Mouse (Mus musculus) limb, embryonic 13.5 days (tissue): ENCODE data around the gene Igfals. TPM values are rescaled to one million over a fixed set of nuclear protein-coding genes. Genes with fewer than 3 reads are reported as not detected.

Experiments
- ATAC-seq: fragments of 200-750 bp; cut with Nextera tagmentation; 2 replicates; pipeline ENCODE4 v1.8.0; 2017; ENCODE audit warnings: low read depth, moderate number of reproducible peaks, moderate TSS enrichment; ENCODE audit not compliant: low FRiP score
- H3K27ac ChIP-seq: fragments of 300-500 bp; sonication (generic); 2 replicates; pipeline ENCODE4 v1.5.1; 2015; ENCODE audit warnings: inconsistent platforms, mild to moderate bottlenecking, moderate library complexity
- H3K27me3 ChIP-seq: fragments of 300-500 bp; sonication (generic); 2 replicates; pipeline ENCODE4 v1.6.1; 2015; ENCODE audit warnings: mild to moderate bottlenecking, inconsistent platforms
- H3K36me3 ChIP-seq: fragments of 300-500 bp; sonication (generic); 2 replicates; pipeline ENCODE4 v1.6.1; 2015; ENCODE audit warnings: inconsistent platforms, mild to moderate bottlenecking, moderate library complexity
- H3K4me1 ChIP-seq: fragments of 300-500 bp; sonication (generic); 2 replicates; pipeline ENCODE4 v1.6.1; 2015; ENCODE audit warnings: inconsistent platforms
- H3K4me2 ChIP-seq: fragments of 300-500 bp; sonication (generic); replicated peaks from 2 replicates; pipeline ENCODE4 v1.6.1; 2015; ENCODE audit warnings: inconsistent platforms, mild to moderate bottlenecking, moderate library complexity
- H3K4me3 ChIP-seq: fragments of 300-500 bp; sonication (generic); 2 replicates; pipeline ENCODE4 v1.5.1; 2015; ENCODE audit warnings: moderate library complexity, mild to moderate bottlenecking, inconsistent platforms
- H3K9ac ChIP-seq: fragments of 300-500 bp; sonication (generic); 2 replicates; pipeline ENCODE4 v1.6.1; 2015; ENCODE audit warnings: mild to moderate bottlenecking, inconsistent platforms
- H3K9me3 ChIP-seq: fragments of 300-500 bp; sonication (generic); 2 replicates; pipeline ENCODE4 v1.6.1; 2016; ENCODE audit warnings: inconsistent platforms
- WGBS: fragments of 180-500 bp; shearing (Covaris S2); methylation state at CpG from one replicate; pipeline ENCODE4 v1.1.7; 2015; 5-methylcytosine and 5-hydroxymethylcytosine counted together
- polyA plus RNA-seq: library from polyadenylated mRNA; unstranded; fragments of >200 nt; fragmentation: Nextera tagmentation; extraction: Ambion mirVana; gene quantifications from 2 replicates; pipeline ENCODE4 v1.2.1, GENCODE M21; 2015

The Igfals gene
- polyA plus RNA-seq = 0.26 and 0.50 TPM in 2 replicates

- no peaks in the 10 kb centered on the region for H3K4me1 ChIP-seq
- no peaks in the 10 kb centered on the region for H3K9me3 ChIP-seq
- WGBS = 84% methylated on average over 8 of the region's 8 CpGs
- H3K36me3 ChIP-seq = peaks cover 45% of the 10 kb centered on the region
- H3K4me3 ChIP-seq = no peak within 1 kb of the TSS
- H3K27me3 ChIP-seq = no peaks in the 10 kb centered on the region
- no peak within 1 kb of the TSS for H3K27ac ChIP-seq
- ATAC-seq = no peak
- H3K4me2 ChIP-seq = no peak within 1 kb of the TSS
- H3K9ac ChIP-seq = no peak within 1 kb of the TSS
Measured at GRCm38 (mm10) chr17:24865776-24866175, at the start of gene Igfals. Gene Igfals (plus strand): TSS chr17:24865997.

- 54% methylated on average over 1 of the region's 1 CpGs for WGBS
- H3K27me3 ChIP-seq = no peaks in the 10 kb centered on the region
- no peaks in the 10 kb centered on the region for H3K36me3 ChIP-seq
- no peak overlapping the region for H3K27ac ChIP-seq
- no peaks in the 10 kb centered on the region for H3K9me3 ChIP-seq
- H3K4me3 ChIP-seq = no peak overlapping the region
- ATAC-seq = no peak
- H3K9ac ChIP-seq = no peak overlapping the region
- no peaks in the 10 kb centered on the region for H3K4me1 ChIP-seq
- no peak overlapping the region for H3K4me2 ChIP-seq
Measured at GRCm38 (mm10) chr17:24817503-24817902, 48.3 kb upstream of the Igfals start.

- no peak for ATAC-seq
- H3K4me1 ChIP-seq = no peaks in the 10 kb centered on the region
- no peaks in the 10 kb centered on the region for H3K9me3 ChIP-seq
- no peak overlapping the region for H3K4me3 ChIP-seq
- 53% methylated on average over 6 of the region's 6 CpGs for WGBS
- no peak overlapping the region for H3K27ac ChIP-seq
- no peak overlapping the region for H3K9ac ChIP-seq
- no peaks in the 10 kb centered on the region for H3K36me3 ChIP-seq
- no peaks in the 10 kb centered on the region for H3K27me3 ChIP-seq
- no peak overlapping the region for H3K4me2 ChIP-seq
Measured at GRCm38 (mm10) chr17:24818172-24818571, 47.6 kb upstream of the Igfals start.

GRCm38 (mm10) chr17:24819469-24819868 is 46.3 kb upstream of the Igfals start:
- Histone ChIP-seq H3K36me3 (no peaks in the 10 kb centered on the region), H3K9me3 (no peaks in the 10 kb centered on the region), H3K4me3 (no peak overlapping the region), H3K27ac (no peak overlapping the region), H3K4me1 (no peaks in the 10 kb centered on the region), H3K27me3 (no peaks in the 10 kb centered on the region), H3K9ac (no peak overlapping the region), H3K4me2 (no peak overlapping the region)
- no peak for ATAC-seq
- 69% methylated on average over 2 of the region's 2 CpGs for whole genome bisulfite sequencing

GRCm38 (mm10) chr17:24821351-24822280 is 44.2 kb upstream of the Igfals start:
- Histone ChIP-seq H3K9ac (no peak overlapping the region), H3K27ac (no peak overlapping the region), H3K27me3 (peaks cover 4% of the 10 kb centered on the region; the same call in 1 of the 2 replicates), H3K4me2 (no peak overlapping the region), H3K4me3 (no peak overlapping the region), H3K36me3 (no peaks in the 10 kb centered on the region), H3K9me3 (no peaks in the 10 kb centered on the region), H3K4me1 (no peaks in the 10 kb centered on the region)
- ATAC-seq = no peak
- 35% methylated on average over 3 of the region's 3 CpGs for WGBS

GRCm38 (mm10) chr17:24839842-24840241 is 26.0 kb upstream of the Igfals start, which contains the start of gene Hagh:
Gene Hagh (plus strand): TSS chr17:24840143.
- ATAC-seq = no peak
- WGBS = 64% methylated on average over 8 of the region's 8 CpGs
- H3K27ac ChIP-seq = no peak within 1 kb of the TSS

DNA sequence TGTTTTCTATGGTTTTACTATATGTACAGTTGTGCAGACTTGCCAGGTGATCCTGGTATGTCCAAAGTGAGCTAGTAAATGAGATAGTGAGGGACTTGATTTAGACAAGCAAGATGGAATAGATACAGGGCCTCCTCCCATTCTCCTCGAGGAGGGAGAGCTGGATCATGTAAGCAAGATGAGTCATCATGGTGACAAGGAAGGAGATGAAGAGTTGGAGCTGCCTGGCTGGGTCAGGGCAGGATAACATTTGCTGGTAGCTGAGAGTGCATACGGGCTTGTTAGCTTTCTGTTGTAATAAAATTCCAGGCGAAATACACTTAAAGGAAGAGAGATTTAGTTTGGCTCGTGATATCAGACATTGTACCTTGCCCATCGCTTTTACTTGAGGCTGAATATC is 25.5 kb upstream of the Igfals start:
- no peaks in the 10 kb centered on the region for H3K9me3 ChIP-seq
- H3K27me3 ChIP-seq = peaks cover 30% of the 10 kb centered on the region
- no peaks in the 10 kb centered on the region for H3K36me3 ChIP-seq
- no peak overlapping the region for H3K9ac ChIP-seq
- H3K27ac ChIP-seq = no peak overlapping the region
- ATAC-seq = no peak
- 62% methylated on average over 5 of the region's 5 CpGs for WGBS
- H3K4me1 ChIP-seq = no peaks in the 10 kb centered on the region
- H3K4me3 ChIP-seq = no peak overlapping the region
- no peak overlapping the region for H3K4me2 ChIP-seq

More at GRCm38 (mm10) chr17:24839842-24840241, 26.0 kb upstream of the Igfals start, which contains the start of gene Hagh:
- Histone ChIP-seq H3K36me3 (no peaks in the 10 kb centered on the region), H3K4me3 (no peak within 1 kb of the TSS), H3K9me3 (no peaks in the 10 kb centered on the region), H3K9ac (no peak within 1 kb of the TSS), H3K4me1 (no peaks in the 10 kb centered on the region), H3K4me2 (no peak within 1 kb of the TSS), H3K27me3 (peaks cover 25% of the 10 kb centered on the region)

DNA sequence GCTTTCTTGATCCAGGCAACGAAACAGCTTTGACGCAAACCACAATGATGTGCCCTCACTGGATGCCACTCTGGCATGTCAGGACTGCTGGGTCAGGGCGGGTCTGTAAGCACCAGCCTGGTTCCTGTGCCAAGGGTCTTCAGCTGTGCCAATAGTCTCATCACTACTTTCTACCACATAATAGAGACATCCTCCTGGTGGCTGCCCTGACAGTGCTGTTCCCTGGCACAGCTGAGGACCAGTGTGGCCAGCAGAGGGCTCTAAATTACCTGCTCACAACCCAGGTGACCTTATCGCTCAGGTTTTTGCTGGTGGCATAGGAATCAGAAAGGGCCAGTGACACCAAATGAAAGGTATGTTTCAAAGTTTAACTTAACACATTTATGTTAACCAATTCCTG is 24.7 kb upstream of the Igfals start:
- H3K4me1 ChIP-seq = no peaks in the 10 kb centered on the region
- no peaks in the 10 kb centered on the region for H3K36me3 ChIP-seq
- no peaks in the 10 kb centered on the region for H3K9me3 ChIP-seq
- WGBS = 56% methylated on average over 4 of the region's 4 CpGs
- H3K4me3 ChIP-seq = no peak overlapping the region
- peaks cover 29% of the 10 kb centered on the region for H3K27me3 ChIP-seq
- H3K4me2 ChIP-seq = no peak overlapping the region
- no peak overlapping the region for H3K9ac ChIP-seq
- H3K27ac ChIP-seq = no peak overlapping the region
- no peak for ATAC-seq

DNA sequence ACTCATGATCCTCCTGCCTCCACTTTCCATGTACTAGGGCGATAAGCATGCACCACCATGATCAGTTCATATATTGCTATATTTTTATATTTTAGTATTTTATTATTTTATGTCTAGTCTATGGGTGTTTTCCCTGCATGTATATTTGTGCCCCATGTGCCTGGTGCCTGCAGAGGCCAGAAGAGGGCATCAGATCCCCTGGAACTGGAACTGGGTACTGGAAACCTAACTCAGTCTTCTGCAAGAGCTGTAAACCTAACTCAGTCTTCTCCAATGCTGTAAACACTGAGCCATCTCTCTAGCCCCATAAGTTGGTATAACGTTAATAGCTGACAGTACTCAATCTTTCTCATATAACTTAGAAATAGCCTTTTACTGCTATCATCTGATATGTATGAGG is 23.2 kb upstream of the Igfals start:
- Histone ChIP-seq H3K36me3 (no peaks in the 10 kb centered on the region), H3K4me3 (no peak overlapping the region), H3K9ac (no peak overlapping the region), H3K4me1 (no peaks in the 10 kb centered on the region), H3K27me3 (peaks cover 29% of the 10 kb centered on the region), H3K9me3 (no peaks in the 10 kb centered on the region), H3K27ac (no peak overlapping the region), H3K4me2 (no peak overlapping the region)
- ATAC-seq = no peak
- 46% methylated on average over 2 of the region's 2 CpGs for whole genome bisulfite sequencing

DNA sequence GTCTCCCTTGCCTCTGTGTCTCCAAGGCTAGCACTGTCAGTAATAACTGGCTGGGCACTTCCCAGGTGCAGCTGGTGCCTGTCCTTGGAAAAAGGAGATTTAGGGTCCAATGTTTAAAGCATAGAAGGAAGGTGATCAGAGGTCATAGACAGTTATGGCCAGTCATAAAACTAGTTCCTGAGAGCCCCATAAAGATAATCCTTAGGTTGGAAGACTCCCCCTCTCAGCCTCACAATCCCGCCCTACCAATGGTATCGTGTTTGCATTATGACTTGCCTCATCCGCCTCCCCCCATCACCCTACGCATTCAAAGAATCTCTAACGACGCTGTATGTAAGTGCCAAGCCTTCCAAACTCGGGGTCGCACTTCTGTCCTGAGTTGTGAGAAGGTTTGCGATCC is 21.3 kb upstream of the Igfals start:
- WGBS = 24% methylated on average over 9 of the region's 9 CpGs
- no peak overlapping the region for H3K27ac ChIP-seq
- no peaks in the 10 kb centered on the region for H3K36me3 ChIP-seq
- peaks cover 29% of the 10 kb centered on the region for H3K27me3 ChIP-seq
- H3K9me3 ChIP-seq = no peaks in the 10 kb centered on the region
- no peak overlapping the region for H3K4me3 ChIP-seq
- ATAC-seq = no peak
- peaks cover 11% of the 10 kb centered on the region; the same call in 1 of the 2 replicates for H3K4me1 ChIP-seq
- no peak overlapping the region for H3K9ac ChIP-seq
- no peak overlapping the region for H3K4me2 ChIP-seq

- H3K9me3 ChIP-seq = no peaks in the 10 kb centered on the region
- no peak for ATAC-seq
- H3K27me3 ChIP-seq = peaks cover 30% of the 10 kb centered on the region
- no peak overlapping the region for H3K4me2 ChIP-seq
- peaks cover 21% of the 10 kb centered on the region for H3K4me1 ChIP-seq
- no peak overlapping the region for H3K27ac ChIP-seq
- H3K9ac ChIP-seq = no peak overlapping the region
- no peaks in the 10 kb centered on the region for H3K36me3 ChIP-seq
- 91% methylated on average over 1 of the region's 1 CpGs for WGBS
- no peak overlapping the region for H3K4me3 ChIP-seq
Measured at GRCm38 (mm10) chr17:24847386-24847785, 18.4 kb upstream of the Igfals start.

DNA sequence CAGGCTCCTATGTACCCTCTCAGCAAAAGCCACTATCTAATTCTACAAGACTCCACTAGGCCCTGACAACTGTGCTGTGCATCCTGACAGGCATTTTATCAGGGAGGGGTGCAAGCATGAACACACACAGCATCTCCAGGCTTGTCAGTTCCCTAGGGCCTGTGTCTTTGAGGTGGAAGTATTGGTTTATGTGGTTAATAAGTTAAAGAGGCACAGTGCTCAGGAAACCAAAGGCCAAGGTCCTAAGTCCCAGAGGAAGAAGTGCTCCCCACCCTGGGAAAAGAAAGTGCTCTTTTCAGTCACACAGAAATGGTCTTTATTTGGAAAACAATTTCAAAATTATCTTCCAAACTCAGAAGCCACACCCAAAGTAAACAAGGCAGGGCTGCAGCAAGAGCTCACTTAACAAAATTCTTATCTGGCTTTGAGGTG is 17.2 kb upstream of the Igfals start:
- H3K27ac ChIP-seq = no peak overlapping the region
- H3K4me1 ChIP-seq = peaks cover 21% of the 10 kb centered on the region
- H3K4me3 ChIP-seq = peak overlapping the region; percentile 82
- H3K4me2 ChIP-seq = peak overlapping the region; percentile 96
- peaks cover 28% of the 10 kb centered on the region for H3K27me3 ChIP-seq
- no peak for ATAC-seq
- H3K9me3 ChIP-seq = no peaks in the 10 kb centered on the region
- peaks cover 7% of the 10 kb centered on the region; the same call in 1 of the 2 replicates for H3K36me3 ChIP-seq
- H3K9ac ChIP-seq = no peak overlapping the region
